Mouse (Mus musculus) lung, postnatal 14 days (tissue): Measurements from ENCODE around the gene Uty.

Experiments
- DNase-seq: peaks from one replicate; pipeline ENCODE4 v3.0.0; 2021

The Uty gene

DNA sequence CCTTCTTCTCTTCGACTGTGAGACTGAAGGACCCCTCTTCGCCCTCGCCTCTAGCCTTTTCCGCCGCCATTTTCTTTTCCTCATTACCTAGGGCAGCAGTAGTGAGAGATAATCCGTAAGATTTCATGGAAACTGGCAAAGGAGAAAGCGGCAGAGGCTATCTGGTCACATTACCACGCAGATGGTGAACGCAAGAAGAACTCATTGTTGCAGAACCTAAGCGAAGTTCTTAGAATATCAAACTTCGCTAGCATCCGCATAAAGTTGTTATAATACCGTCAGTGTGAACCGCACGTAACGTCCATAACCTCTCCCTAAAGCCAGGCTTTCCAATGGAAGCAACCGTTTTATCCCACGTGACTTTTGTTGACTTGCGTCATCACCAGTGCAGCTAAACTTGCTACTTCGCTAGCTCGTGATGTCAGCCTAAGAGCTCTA lies at the start of gene Uty:
Gene Uty (minus strand): TSS at position 334 of the 438 bp plus-strand sequence.
- DNase-seq, result peak; percentile 74

- DNase-seq, result no peak
These were observed 48.1 kb upstream of the Uty start for GRCm38 (mm10) chrY:1293708-1294107.

GRCm38 (mm10) chrY:1286171-1286795 lies 40.7 kb upstream of the Uty start, which contains the start of gene Ddx3y:
Gene Ddx3y, minus strand, starts transcription at chrY:1286629.
- DNase-seq, result peak; percentile 74

DNA sequence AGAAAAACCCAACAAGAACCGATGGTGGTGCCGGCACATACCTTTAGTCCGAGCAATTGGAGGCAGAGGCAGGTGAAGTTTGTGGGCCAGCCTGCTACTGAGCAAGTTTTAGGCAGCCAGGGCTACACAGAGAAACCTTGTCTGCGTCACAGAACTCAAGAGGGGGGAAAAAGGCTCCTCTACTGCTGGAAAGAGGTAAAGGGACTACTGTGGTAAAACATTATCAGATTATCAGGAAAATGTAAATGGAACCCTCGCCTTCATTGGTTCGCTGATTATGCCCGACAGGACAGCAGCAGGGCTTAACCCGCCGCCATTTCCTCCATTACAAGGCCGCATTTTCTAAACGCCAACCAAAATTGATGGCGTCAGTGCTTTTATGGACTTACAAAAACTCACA lies 40.2 kb upstream of the Uty start:
- peak; percentile 11 for DNase-seq

- DNase-seq, result no peak
These were observed 558 bp upstream of the Uty start for GRCm38 (mm10) chrY:1246117-1246516.

- no peak for DNase-seq
These were observed 619 bp downstream of the Uty start for GRCm38 (mm10) chrY:1244940-1245339.

GRCm38 (mm10) chrY:1244421-1244820 lies 1.1 kb downstream of the Uty start:
- no peak for DNase-seq

DNA sequence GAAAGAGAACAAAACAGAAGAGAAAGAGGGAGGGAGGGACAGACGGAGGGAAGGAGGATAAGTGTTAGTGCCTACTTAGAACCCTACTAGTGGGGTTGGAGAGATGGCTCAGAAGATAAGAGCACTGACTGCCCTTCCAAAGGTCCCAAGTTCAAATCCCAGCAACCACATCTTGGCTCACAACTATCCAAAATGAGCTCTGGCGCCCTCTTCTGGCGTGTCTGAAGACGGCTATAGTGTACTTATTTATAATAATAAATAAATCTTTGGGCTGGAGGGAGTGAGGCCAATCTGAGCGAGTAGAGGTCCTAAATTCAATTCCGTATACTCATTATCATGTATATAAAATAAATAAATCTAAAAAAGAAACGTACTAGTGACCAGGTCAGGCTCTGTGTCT lies 25.6 kb downstream of the Uty start:
- no peak for DNase-seq

DNA sequence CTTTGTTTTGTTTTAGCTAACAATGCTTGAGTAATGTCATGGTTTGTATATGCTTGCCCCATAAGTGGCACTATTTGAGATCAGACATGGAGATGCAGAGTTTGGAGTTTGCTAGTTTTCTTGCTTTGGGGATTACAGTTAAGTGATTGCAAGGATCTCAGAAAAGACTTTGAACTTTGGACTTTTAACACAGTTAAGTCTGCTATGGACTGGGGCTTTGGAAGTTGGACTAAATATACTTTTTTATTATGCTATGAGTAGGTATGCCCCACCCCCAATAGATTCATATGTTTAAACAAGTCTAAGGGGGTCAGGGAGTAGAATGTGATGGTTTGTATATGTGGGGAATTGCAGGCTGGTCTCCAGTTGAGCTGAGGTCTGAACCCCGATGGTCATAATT lies 67.1 kb downstream of the Uty start:
- no peak for DNase-seq

GRCm38 (mm10) chrY:1163054-1163453 lies 82.5 kb downstream of the Uty start:
- no peak for DNase-seq

DNA sequence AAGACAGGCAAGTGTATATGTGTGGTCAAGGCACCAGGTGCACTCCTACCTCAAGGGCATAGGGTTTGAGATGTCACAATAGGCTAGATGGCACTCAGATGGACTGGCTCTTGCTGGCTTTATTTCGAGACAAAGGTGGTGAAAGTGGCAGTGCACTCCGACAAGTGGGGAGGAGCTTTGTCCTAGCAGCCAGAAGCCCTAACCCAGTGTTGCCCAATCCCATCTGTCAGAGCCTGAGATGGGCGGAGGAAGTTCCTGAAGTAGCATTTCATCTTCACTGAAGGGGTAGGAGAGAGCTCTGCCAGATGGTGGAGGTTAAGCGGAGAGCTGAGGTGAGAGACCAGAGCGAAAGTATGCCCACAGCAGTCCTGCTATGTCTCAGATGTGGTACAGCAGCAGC lies 129.4 kb downstream of the Uty start:
- DNase-seq, result no peak

DNA sequence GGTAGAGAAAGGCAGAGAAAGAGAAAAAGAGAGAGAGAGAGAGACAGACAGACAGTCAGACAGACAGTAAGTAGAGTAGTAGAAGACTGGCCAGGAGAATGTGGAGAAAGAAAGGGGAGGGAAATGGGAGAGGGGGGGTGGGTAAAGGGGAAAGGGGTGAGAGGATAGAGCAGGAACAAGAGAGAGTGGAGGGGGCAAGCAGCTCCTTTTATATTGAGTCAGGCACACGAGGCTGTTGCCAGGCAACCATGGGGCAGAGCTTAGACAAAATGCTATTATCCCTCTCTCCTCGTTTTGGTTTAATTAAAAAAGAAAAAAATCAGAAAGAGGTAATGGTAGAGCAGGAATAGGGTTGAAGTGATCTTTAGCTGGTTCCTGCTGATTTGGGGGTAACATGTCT lies 131.5 kb downstream of the Uty start:
- DNase-seq, result no peak
